Mouse (Mus musculus) CH12.LX (cell line): ENCODE data around the gene Zfp106. TPM values are rescaled to one million over a fixed set of nuclear protein-coding genes. Genes with fewer than 3 reads are reported as not detected.

Source experiments
- DNase-seq: peaks from one replicate; pipeline ENCODE4 v3.0.0-alpha.2; 2013; ENCODE audit errors: extremely low read depth
- H3K27ac ChIP-seq: 2 replicates; pipeline ENCODE4 v1.5.1; 2012; ENCODE audit warnings: low read depth, mild to moderate bottlenecking, control low read depth, moderate library complexity; ENCODE audit not compliant: insufficient read depth
- H3K27me3 ChIP-seq: replicated peaks from 2 replicates; pipeline ENCODE3; 2012; ENCODE audit warnings: inconsistent platforms
- H3K36me3 ChIP-seq, 2 experiments: replicated peaks in 1 of 2; 2 replicates each; pipeline versions ENCODE3 to v1.6.1; 2012; ENCODE audit warnings: inconsistent platforms in 1 of 2, low read length in 1 of 2, mild to moderate bottlenecking in 1 of 2, mixed read lengths in 1 of 2, moderate library complexity in 1 of 2; ENCODE audit not compliant: control insufficient read depth in 1 of 2, insufficient read depth in 1 of 2
- H3K4me1 ChIP-seq, 2 experiments: 2 replicates each; pipeline ENCODE4 v1.6.1; 2012; ENCODE audit warnings: inconsistent platforms in 1 of 2, moderate library complexity in 1 of 2; ENCODE audit not compliant: insufficient read depth in 2 of 2, control insufficient read depth in 1 of 2
- H3K4me2 ChIP-seq: 2 replicates; pipeline ENCODE4 v1.6.1; 2012; ENCODE audit warnings: low read depth, mild to moderate bottlenecking, control low read depth; ENCODE audit not compliant: poor library complexity, insufficient read depth, severe bottlenecking
- H3K4me3 ChIP-seq, 3 experiments: fragments of 150-350 bp in 1 of 3; sonication (generic) in 1 of 3; replicated peaks in 1 of 3; 2 replicates each; pipeline versions ENCODE3 to v1.5.1; 2011 to 2012; ENCODE audit warnings: low read depth in 2 of 3, low read length in 2 of 3, mild to moderate bottlenecking in 2 of 3, moderate library complexity in 2 of 3, control low read depth in 1 of 3, improper control_type of control experiment in 1 of 3, inconsistent platforms in 1 of 3, mixed read lengths in 1 of 3; ENCODE audit not compliant: poor library complexity in 1 of 3
- H3K79me2 ChIP-seq: replicated peaks from 2 replicates; pipeline ENCODE4 v1.6.1; 2012; ENCODE audit warnings: mild to moderate bottlenecking, moderate library complexity; ENCODE audit not compliant: control insufficient read depth, poor library complexity, insufficient read depth, severe bottlenecking; ENCODE audit errors: extremely low read depth
- H3K9ac ChIP-seq: 2 replicates; pipeline ENCODE4 v1.6.1; 2012; ENCODE audit warnings: low read depth, mild to moderate bottlenecking, control low read depth, moderate library complexity; ENCODE audit not compliant: insufficient read depth
- H3K9me3 ChIP-seq: replicated peaks from 2 replicates; pipeline ENCODE3; 2012; ENCODE audit warnings: low read length, inconsistent platforms, mixed read lengths
- BHLHE40 ChIP-seq: IDR thresholded peaks from 2 replicates; pipeline ENCODE4 v1.6.1; 2011; ENCODE audit warnings: mild to moderate bottlenecking, low read depth, low read length, improper control_type of control experiment
- CHD1 ChIP-seq: IDR thresholded peaks from 2 replicates; pipeline ENCODE4 v1.6.1; 2012; ENCODE audit warnings: low read depth, low read length, improper control_type of control experiment, inconsistent platforms
- CHD2 ChIP-seq: IDR thresholded peaks from 2 replicates; pipeline ENCODE4 v1.6.1; 2011; ENCODE audit warnings: low read length, improper control_type of control experiment
- E2F4 ChIP-seq: IDR thresholded peaks from 2 replicates; pipeline ENCODE4 v1.6.1; 2011; ENCODE audit warnings: low read depth, low read length, improper control_type of control experiment; ENCODE audit not compliant: insufficient replicate concordance
- EP300 ChIP-seq: IDR thresholded peaks from 2 replicates; pipeline ENCODE4 v1.6.1; 2011; ENCODE audit warnings: low read length, improper control_type of control experiment
- KAT2A ChIP-seq: IDR thresholded peaks from 2 replicates; pipeline ENCODE4 v1.6.1; 2012; ENCODE audit warnings: low read length, improper control_type of control experiment, inconsistent platforms; ENCODE audit not compliant: insufficient replicate concordance
- MAX ChIP-seq: IDR thresholded peaks from 2 replicates; pipeline ENCODE4 v1.6.1; 2011; ENCODE audit warnings: low read length, improper control_type of control experiment
- MYC ChIP-seq: IDR thresholded peaks from 2 replicates; pipeline ENCODE4 v1.6.1; 2011; ENCODE audit warnings: low read depth, mild to moderate bottlenecking, improper control_type of control experiment, low read length
- NELFE ChIP-seq: IDR thresholded peaks from 2 replicates; pipeline ENCODE4 v1.6.1; 2011; ENCODE audit warnings: low read depth, low read length, improper control_type of control experiment
- NRF1 ChIP-seq: IDR thresholded peaks from 2 replicates; pipeline ENCODE4 v1.6.1; 2014; ENCODE audit warnings: low read depth, mild to moderate bottlenecking, inconsistent platforms, low read length, improper control_type of control experiment, moderate library complexity
- PAX5 ChIP-seq: IDR thresholded peaks from 2 replicates; pipeline ENCODE4 v1.6.1; 2012; ENCODE audit warnings: low read length, inconsistent platforms, mixed read lengths
- SIN3A ChIP-seq: IDR thresholded peaks from 2 replicates; pipeline ENCODE4 v1.6.1; 2012; ENCODE audit warnings: low read length, improper control_type of control experiment, inconsistent platforms
- SMC3 ChIP-seq: IDR thresholded peaks from 2 replicates; pipeline ENCODE4 v1.6.1; 2011; ENCODE audit warnings: low read depth, low read length, improper control_type of control experiment
- TBP ChIP-seq: conservative IDR thresholded peaks from 2 replicates; pipeline ENCODE4 v1.6.1; 2011; ENCODE audit warnings: low read depth, low read length, improper control_type of control experiment
- UBTF ChIP-seq: IDR thresholded peaks from 2 replicates; pipeline ENCODE4 v1.6.1; 2012; ENCODE audit warnings: low read depth, mild to moderate bottlenecking, inconsistent platforms, low read length, improper control_type of control experiment, moderate library complexity
- USF1 ChIP-seq: IDR thresholded peaks from 2 replicates; pipeline ENCODE4 v1.6.1; 2014; ENCODE audit warnings: low read depth, mild to moderate bottlenecking, inconsistent platforms, low read length, improper control_type of control experiment
- USF2 ChIP-seq: conservative IDR thresholded peaks from 2 replicates; pipeline ENCODE4 v1.6.1; 2011; ENCODE audit warnings: low read depth, low read length, improper control_type of control experiment
- ZC3H11A ChIP-seq: IDR thresholded peaks from 2 replicates; pipeline ENCODE4 v1.6.1; 2012; ENCODE audit warnings: low read depth, mild to moderate bottlenecking, inconsistent platforms, low read length, improper control_type of control experiment
- ZKSCAN1 ChIP-seq: IDR thresholded peaks from 2 replicates; pipeline ENCODE4 v1.6.1; 2012; ENCODE audit warnings: low read depth, inconsistent platforms, low read length, improper control_type of control experiment, borderline replicate concordance
- ZNF384 ChIP-seq: IDR thresholded peaks from 2 replicates; pipeline ENCODE4 v1.6.1; 2012; ENCODE audit warnings: low read depth, low read length, improper control_type of control experiment, inconsistent platforms
- dilution Hi-C: fragments of 300-500 bp; cut with MboI; formaldehyde crosslinking; loops from 2 replicates; pipeline ENCODE4 v1.14.3; 2020; ENCODE audit warnings: low sequenced_read_pairs; ENCODE audit not compliant: extremely low pct_unique_long_range_greater_than_20kb, extremely low pct_ligation_motif_present
- in situ Hi-C: fragments of 300-500 bp; cut with MboI; formaldehyde crosslinking; loops from 3 replicates; pipeline ENCODE4 v1.14.3; 2019; ENCODE audit warnings: low sequenced_read_pairs, low pct_ligation_motif_present, low pct_unique_long_range_greater_than_20kb, mixed read lengths
- polyA plus RNA-seq: library from polyadenylated mRNA; unstranded; fragments of >175 nt; gene quantifications from 2 replicates; pipeline ENCODE4 v1.2.1, GENCODE M21; 2012; ENCODE audit warnings: low read depth; ENCODE audit not compliant: insufficient read length
- total RNA-seq, 2 experiments: library from RNA; depleted of rRNA; stranded (reverse); fragments of 300-350 nt in 1 of 2; fragments of >200 nt in 1 of 2; gene quantifications; 2 replicates each; pipeline ENCODE4 v1.2.3; 2012 to 2014

The Zfp106 gene
- total and polyA plus RNA-seq, 3 experiments = 93.8 to 183 (median 130) TPM

- no peak for DNase-seq
- TF ChIP-seq CHD1 (no peak), ZC3H11A (no peak), SMC3 (no peak), BHLHE40 (no peak), UBTF (no peak), MAX (no peak), NRF1 (no peak), EP300 (no peak), CHD2 (no peak), USF1 (no peak), KAT2A (no peak), TBP (no peak), USF2 (no peak), MYC (no peak), PAX5 (no peak), E2F4 (no peak), ZKSCAN1 (no peak), SIN3A (no peak)
- in situ Hi-C loops = no loop called here
- Histone ChIP-seq H3K27me3 (no peaks in the 10 kb centered on the region), H3K9me3 (no peaks in the 10 kb centered on the region), H3K4me3 (no peak overlapping the region), H3K36me3 (peaks cover 78 to 91% of the 10 kb centered on the region in 2 experiments), H3K79me2 (peaks cover 6% of the 10 kb centered on the region; the same call in 1 of the 2 replicates), H3K27ac (no peak overlapping the region), H3K4me2 (no peak overlapping the region), H3K9ac (no peak overlapping the region), H3K4me1 (peaks cover 4 to 17% of the 10 kb centered on the region in 2 experiments; a peak in 3 of 4 replicates)
- dilution Hi-C loops = no loop called here
Observed at GRCm38 (mm10) chr2:120526771-120527170, 36.9 kb downstream of the Zfp106 start.

DNA sequence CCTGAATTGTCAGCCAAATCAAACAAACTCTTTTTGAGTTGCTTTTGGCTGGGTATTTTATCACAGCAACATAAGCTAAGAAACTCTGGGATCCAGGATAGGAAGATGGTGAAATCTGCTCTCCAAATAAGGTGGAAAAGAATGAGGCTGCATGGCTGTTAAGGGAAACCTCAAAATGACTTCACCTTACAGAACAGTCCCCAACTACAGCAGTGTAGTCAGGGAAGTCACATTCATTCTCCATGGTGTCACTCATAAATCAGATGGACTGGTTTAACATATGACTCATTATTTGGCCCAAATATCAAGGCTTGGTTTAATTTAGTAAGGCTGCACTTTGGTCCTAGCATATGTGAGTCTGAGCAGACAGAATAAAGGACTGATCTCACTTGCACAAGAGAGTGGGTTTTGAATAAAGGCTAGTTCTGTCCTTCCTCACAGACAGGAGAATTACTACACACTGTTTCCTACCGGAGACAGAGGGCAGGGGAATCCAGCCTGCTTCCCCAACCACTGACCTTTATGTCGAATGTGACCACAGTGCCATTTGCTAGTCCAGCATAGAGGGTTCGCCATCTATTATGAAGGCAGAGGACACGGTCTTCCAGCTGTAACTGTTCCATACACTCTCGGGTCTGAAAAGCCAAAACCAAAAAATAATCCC, 45.0 kb downstream of the Zfp106 start:
- no peaks in the 10 kb centered on the region for H3K27me3 ChIP-seq
- TF ChIP-seq USF1 (no peak), NELFE (no peak), ZNF384 (no peak)
- no peak for DNase-seq
- H3K4me2 ChIP-seq = no peak overlapping the region
- peaks cover 0 to 3% of the 10 kb centered on the region in 2 experiments; a peak in 1 of 4 replicates for H3K4me1 ChIP-seq
- H3K9me3 ChIP-seq = no peaks in the 10 kb centered on the region
- dilution Hi-C loops = no loop called here
- no peak overlapping the region for H3K4me3 ChIP-seq
- 0 out of 2 replicates have a peak, but pooled peaks cover 2% of the 10 kb centered on the region for H3K79me2 ChIP-seq
- no peak overlapping the region for H3K9ac ChIP-seq
- in situ Hi-C loops = no loop called here
- H3K36me3 ChIP-seq = peaks cover 70 to 92% of the 10 kb centered on the region in 2 experiments
- H3K27ac ChIP-seq = no peak overlapping the region
